Mouse (Mus musculus) adrenal gland, postnatal 36 days (tissue): ENCODE measurements at regions not wholly inside any gene's neighbourhood (a gene's known extent, or its start where the extent isn't known, plus 50 kb on each side); places are given as distances from the start of the nearest gene placed in this dataset.

ENCODE experiments used
- DNase-seq, 2 experiments: peaks; one replicate each; pipeline ENCODE4 v3.0.0; 2021; ENCODE audit warnings: mixed read lengths in 1 of 2

- DNase-seq, result peak in 1 of 2 experiments; percentile 21
Measured at GRCm38 (mm10) chr5:138875180-138876076, 55.5 kb downstream of the Gm5294 start.

DNA sequence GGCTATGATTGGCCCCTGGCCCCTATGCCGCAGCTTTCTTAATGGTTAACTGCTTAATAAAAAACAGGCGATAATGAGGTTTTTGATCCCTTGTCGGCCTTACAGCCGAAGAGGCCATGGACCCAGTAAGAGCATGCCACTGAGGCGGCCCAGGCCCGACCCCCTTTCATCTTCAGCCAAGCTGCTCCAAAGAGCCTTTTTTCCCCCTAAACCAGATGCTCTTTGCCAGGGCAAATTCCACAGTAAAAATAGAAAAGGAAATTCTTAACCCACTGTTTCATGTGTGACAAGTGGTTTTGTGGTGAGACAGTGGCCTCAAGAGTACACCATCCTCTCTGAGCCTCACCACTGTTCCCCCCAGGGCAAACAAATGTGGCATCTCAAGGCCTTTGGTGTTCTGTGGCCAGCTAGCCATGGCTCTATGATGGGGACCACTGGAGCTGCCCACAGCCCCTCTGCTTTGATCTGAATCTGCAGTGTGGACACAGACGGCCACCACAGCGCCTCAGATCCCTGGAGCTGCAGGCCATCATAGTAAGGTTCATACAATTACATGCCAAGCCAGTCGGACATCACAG lies 61.9 kb downstream of the Gm5294 start:
- peak in 1 of 2 experiments; percentile 26 for DNase-seq

DNA sequence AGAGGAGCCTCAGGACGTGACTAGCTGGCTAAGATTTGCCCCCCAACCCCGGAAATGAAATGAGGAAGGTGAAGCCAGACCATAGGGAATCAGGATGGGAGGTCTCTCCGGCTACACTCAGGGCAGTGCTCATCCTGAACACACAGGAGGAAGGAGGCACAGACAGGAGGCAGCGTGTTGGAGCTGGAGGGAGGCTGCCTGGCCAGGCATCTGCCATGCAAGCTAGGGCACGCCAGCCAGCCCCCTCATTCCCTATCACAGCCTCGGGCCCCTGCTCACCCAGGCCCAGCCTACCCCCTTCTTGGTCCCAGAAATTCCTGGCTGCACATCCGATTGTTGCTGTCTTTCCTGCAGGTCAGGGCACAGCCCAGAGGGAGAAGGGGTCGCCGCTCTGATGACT lies 63.7 kb downstream of the Gm5294 start:
- DNase-seq, result no peak

GRCm38 (mm10) chr5:138885905-138886304 lies 66.0 kb downstream of the Gm5294 start:
- DNase-seq, result no peak

DNA sequence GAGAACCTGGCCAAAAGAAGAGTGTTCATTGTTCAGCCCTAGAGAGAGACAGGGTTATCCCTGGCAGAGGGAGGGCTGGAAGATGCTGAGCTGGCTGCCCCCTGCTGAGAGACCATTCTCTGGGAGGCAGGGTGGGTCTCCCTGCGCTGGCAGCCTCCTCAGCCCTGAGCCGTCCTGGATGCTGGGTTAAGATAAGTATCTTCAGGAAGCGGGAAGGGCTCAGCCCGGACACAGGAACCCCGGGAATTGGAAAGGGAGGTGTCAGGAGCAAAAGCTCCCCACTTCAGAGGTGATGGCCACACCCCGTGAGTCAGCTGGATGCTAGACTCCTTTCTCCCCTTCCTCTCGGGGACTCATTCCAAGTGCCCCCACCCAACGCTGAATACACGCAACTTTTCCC lies 68.9 kb downstream of the Gm5294 start:
- DNase-seq, result peak in 1 of 2 experiments; percentile 26

DNA sequence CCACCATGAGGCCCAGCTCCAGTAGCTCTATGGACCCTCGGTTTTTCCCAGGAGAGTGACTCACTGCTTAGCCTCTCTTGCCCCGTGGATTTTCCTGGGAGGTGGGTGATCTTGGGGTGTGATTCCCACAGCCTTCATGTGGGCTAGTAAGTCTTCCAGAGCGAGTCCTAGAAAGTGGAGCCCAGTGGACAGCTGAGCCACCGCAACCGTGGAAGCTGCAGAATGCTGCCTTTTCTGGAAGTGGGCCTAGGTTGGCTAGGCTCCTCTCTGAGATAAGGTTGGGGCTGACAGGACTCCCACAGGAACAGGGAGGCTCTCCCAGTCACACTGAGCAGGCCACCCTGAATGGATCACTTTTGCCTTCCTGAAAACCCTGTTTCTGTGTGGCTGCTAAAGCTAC lies 69.9 kb downstream of the Gm5294 start:
- DNase-seq, result no peak

DNA sequence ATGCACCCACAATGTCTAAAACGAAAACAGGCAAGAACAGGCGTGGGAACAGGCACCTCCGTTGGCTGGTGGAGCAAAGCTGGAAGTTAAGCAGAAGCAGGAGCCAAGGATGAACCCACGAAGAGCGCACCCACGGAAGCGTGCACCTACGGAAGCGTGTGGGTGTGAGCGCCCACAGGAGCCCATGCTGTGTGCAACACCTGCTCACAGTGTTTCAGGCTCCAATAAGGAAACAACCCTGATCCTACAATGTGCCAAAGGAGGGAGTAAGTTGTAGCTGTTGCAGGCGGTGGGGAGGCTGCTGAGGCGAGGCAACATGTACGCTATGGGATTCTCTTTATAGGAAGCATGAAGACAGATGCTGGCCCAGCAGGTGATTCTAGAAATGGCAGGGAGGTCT lies 74.6 kb downstream of the Gm5294 start:
- no peak for DNase-seq

GRCm38 (mm10) chr5:138897255-138897654 lies 77.4 kb downstream of the Gm5294 start:
- no peak for DNase-seq

DNA sequence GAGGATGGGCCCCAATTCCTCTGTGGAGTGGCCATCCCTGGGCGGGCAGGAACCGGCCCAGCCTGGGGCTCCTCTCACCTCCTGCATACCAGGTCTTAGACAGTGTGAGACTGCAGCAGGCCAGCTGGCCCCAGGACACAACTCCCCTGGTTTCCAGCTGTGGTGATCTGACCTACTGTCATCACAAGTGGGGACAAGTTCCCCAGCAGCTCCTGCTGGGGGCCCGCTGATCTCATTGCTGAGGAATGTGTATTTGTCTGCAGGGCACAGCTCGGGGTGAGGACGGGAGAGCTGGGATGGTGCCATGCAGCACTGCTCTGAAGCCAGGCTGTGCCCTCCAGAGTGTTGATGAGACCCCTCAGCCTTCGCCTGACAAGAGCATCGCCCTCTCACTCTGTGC lies 78.6 kb downstream of the Gm5294 start:
- no peak for DNase-seq

DNA sequence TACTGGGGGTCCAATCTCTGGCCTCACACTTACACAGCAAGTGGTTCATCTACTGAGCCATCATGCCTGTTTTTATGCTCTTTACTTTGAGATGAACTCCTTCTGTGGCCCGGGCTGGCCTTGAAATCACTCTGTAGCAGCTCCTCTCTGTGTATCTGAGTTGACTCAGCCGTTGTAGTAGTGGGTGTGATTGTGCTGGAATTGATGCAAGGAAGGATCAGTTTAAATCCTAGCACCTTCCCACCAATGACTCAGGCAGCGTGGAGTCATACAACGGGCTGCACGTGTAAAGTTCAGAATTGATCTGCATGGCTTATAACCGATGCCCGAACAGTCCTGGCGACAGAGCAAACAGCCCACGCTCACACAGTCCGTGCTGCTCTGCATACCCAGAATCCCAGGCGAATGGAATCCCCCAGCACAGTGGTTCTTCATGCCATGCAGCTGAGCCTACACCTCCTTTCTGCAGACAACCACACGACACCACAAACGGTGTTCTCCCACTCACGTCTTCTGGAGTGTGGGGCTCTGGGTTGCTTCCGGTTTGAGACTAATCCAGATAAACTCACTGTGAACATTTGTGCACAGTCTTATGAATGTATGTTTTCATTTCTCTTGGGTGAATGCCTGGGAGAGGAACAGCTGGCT lies 81.2 kb downstream of the Gm5294 start:
- peak in 1 of 2 experiments; percentile 43 for DNase-seq

DNA sequence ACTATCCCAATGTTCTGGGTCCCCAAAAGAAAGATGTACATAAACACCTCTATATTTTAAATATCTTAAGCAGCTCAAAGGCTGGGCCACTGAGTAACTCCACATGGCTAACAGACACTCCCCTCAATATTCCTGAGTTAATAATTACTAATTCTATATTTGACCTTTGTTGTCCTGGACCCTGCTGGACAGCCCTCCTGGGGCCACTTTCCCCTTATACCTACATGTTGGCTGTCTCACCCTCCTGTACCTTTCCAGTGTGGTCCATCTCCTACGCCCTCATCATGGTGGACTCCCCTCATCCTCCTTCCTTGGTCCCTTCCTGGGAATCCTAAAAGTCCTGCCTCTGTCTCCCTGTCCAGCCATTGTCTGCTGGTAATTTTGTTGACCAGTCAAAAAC lies 82.4 kb downstream of the Gm5294 start:
- no peak for DNase-seq

GRCm38 (mm10) chr5:138911769-138912710 lies 85.1 kb downstream of the Pdgfa start:
- DNase-seq, result no peak

DNA sequence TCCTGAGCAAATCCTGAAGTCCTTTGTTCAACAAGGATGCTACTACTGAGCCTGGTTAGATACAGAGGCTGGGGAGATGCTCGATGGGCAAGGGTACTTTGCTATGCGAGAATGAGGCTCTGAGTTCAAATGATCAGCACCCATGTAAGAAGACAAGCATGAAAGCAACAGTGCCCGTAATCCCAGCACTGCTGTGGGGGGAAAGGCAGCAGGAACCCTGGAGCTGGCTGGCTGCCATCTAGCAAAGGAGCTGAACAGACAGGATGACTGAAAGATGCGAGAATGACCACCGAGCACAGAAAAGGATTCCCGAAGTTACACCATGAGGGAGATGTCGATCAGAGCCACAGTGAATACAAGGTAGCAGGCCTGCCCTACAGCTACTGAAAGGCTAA lies 84.5 kb downstream of the Pdgfa start:
- peak in 1 of 2 experiments; percentile 22 for DNase-seq

- DNase-seq, result peak in 1 of 2 experiments; percentile 15
Measured at GRCm38 (mm10) chr5:138915068-138915467, 82.1 kb downstream of the Pdgfa start.

DNA sequence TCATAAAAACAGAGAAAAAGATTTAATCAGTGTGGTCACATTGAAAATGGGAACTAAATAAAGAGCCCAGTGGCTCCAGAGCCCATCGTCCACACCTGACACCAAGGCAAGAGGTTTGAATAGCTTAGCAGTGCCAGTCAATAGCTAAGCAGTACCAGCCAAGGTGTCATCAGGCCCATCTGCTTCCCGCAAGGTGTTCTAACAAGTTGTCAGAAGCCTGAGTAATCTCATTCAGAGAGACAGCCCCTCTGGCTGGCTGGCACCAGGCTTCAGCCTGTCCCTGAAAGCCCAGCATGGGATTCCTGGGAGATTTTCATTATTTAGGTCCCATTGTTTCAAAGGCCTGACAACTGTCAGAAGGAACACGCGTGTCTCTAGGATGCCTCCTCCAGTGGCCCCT lies 81.7 kb downstream of the Pdgfa start:
- no peak for DNase-seq

DNA sequence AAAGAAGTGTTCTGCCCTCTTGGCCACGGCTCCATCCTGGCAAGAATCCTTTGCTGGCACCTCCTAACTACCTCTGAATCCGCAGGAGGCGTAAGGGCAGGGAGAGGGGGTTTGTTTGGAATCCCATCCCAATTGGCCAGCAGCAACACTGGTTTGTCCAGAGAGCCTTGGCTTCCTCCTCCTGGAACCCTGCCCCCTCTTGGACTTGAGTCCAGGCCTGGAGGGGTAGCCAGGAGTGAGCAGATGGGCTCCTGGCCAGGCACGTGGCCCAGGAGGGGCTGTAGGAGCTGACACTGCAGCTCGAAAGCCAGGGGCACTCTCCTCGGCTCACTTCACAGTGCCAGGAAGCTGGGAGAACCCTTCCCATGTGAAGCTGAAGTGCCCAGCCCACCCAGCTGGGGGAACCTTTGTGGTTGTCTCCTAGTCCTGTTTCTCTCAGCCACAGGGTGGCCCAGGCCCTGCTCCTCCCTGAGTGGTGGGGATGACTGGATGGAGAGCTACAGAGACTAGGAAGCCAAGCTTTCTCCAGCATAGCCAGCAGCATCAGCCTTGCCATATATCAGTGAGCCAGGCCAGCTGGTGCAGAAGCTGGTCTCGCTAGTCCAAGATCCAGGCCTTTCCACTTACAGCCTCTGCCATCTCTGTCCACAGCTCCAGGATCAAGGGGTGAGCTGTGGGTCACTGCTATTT lies 76.9 kb downstream of the Pdgfa start:
- peak; percentile 42 to 72 for DNase-seq

DNA sequence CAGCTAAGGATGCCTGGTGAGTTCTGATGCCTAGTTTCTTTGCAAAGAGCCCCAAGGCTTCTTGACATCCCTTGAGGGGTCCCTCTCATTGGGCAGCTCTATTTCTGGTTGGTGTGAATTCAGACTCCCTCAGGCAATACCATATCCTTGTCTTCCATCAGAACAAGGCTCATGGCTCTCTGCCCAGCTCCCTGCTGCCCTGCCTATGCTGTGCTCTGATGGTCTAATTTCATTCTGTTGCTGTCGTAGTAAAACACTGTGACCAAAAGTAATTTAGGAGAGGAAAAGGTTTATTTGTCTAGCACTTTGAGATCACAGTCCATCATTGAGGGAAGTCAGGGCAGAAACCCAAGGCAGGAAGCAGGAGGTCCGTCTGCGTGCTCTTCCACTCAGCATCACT lies 75.1 kb downstream of the Pdgfa start:
- DNase-seq, result no peak
